Mouse (Mus musculus): ENCODE measurements around the gene Zfp791. TPM values are rescaled to one million over a fixed set of nuclear protein-coding genes. Genes with fewer than 3 reads are reported as not detected.
A peak's percentile ranks its signal among the peaks of the same experiment; 100 is the strongest.

Zfp791 gene
- polyA plus RNA-seq, 1 experiment from 2014 or later = 2.4 TPM

GRCm38 (mm10) chr8:85067982-85068381 is 54.9 kb downstream of the Zfp791 start, which contains the start of gene Gm5741:
Gene Gm5741, minus strand, starts transcription at chr8:85067982.
- no peaks in the 10 kb centered on the region for H3K9me3 ChIP-seq
- no peak within 1 kb of the TSS for H3K4me3 ChIP-seq
- no peaks in the 10 kb centered on the region for H3K27me3 ChIP-seq
- ATAC-seq (ENCODE audit: low FRiP score, low read depth) = no peak
- no peak within 1 kb of the TSS for H3K4me2 ChIP-seq (replicated peaks)
- no peak within 1 kb of the TSS for H3K27ac ChIP-seq (replicated peaks)
- peaks cover 13% of the 10 kb centered on the region for H3K4me1 ChIP-seq
- no peak within 1 kb of the TSS for H3K9ac ChIP-seq (replicated peaks)
- peaks cover 20% of the 10 kb centered on the region for H3K36me3 ChIP-seq

DNA sequence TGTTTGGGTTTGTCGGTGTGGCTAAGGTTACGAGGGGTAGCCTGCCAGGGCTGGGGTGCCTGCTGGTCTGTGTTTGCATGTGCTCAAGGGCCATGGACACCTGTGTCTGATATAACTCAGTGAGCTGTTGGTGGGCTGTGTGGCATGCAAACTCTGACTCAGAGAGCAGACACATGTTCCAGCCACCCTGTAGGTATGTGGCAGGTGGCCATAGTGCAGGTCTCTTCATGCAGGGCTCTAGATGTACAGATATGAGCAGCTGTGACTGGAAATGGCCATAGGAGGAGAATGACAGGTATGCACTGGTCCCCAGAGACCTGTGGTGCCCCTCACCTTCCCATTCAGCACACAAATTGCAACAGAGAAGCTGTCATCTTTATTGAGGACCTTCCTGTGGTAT is 55.7 kb downstream of the Zfp791 start:
- no peak overlapping the region for H3K4me3 ChIP-seq
- H3K9ac ChIP-seq (replicated peaks) = no peak overlapping the region
- H3K27ac ChIP-seq (replicated peaks) = no peak overlapping the region
- H3K9me3 ChIP-seq = no peaks in the 10 kb centered on the region
- H3K4me1 ChIP-seq = peaks cover 5% of the 10 kb centered on the region
- H3K4me2 ChIP-seq (replicated peaks) = no peak overlapping the region
- peaks cover 28% of the 10 kb centered on the region for H3K36me3 ChIP-seq
- no peak for ATAC-seq (ENCODE audit: low FRiP score, low read depth)
- no peaks in the 10 kb centered on the region for H3K27me3 ChIP-seq
- WGBS = 96% methylated on average over 2 of the region's 2 CpGs

- no peak overlapping the region for H3K4me3 ChIP-seq
- peaks cover 18% of the 10 kb centered on the region for H3K4me1 ChIP-seq
- no peak overlapping the region for H3K4me2 ChIP-seq (replicated peaks)
- peaks cover 32% of the 10 kb centered on the region for H3K36me3 ChIP-seq
- no peak for ATAC-seq (ENCODE audit: low FRiP score, low read depth)
- 42% methylated on average over 2 of the region's 2 CpGs for WGBS
- H3K9me3 ChIP-seq = no peaks in the 10 kb centered on the region
- H3K27ac ChIP-seq (replicated peaks) = no peak overlapping the region
- no peak overlapping the region for H3K9ac ChIP-seq (replicated peaks)
- no peaks in the 10 kb centered on the region for H3K27me3 ChIP-seq
Measured at GRCm38 (mm10) chr8:85065213-85065612, 57.7 kb downstream of the Zfp791 start.

DNA sequence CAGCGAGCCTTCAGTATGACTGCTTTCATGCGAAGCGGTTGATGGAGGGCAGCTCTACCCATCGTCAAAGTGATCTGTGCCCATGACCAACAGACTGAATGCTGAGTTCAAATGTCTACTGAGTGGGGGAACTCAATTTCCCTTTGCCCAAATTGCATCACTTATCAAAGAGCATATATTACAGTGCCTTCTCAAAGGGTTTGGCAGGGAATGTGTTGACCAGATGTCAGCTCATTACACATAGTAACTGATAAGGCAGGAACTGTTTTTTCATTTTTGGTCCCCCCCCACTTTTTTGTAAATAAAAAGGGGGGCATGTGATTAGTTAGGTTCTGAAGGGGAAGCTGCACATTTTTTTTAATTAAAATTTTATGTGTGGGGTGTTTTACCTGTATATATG is 60.3 kb downstream of the Zfp791 start:
- peaks cover 18% of the 10 kb centered on the region for H3K4me1 ChIP-seq
- H3K36me3 ChIP-seq = peaks cover 27% of the 10 kb centered on the region
- H3K27me3 ChIP-seq = no peaks in the 10 kb centered on the region
- no peak overlapping the region for H3K9ac ChIP-seq (replicated peaks)
- no peak for ATAC-seq (ENCODE audit: low FRiP score, low read depth)
- no peak overlapping the region for H3K27ac ChIP-seq (replicated peaks)
- no peak overlapping the region for H3K4me3 ChIP-seq
- no peaks in the 10 kb centered on the region for H3K9me3 ChIP-seq
- H3K4me2 ChIP-seq (replicated peaks) = no peak overlapping the region
- 96% methylated on average over 4 of the region's 4 CpGs for WGBS

DNA sequence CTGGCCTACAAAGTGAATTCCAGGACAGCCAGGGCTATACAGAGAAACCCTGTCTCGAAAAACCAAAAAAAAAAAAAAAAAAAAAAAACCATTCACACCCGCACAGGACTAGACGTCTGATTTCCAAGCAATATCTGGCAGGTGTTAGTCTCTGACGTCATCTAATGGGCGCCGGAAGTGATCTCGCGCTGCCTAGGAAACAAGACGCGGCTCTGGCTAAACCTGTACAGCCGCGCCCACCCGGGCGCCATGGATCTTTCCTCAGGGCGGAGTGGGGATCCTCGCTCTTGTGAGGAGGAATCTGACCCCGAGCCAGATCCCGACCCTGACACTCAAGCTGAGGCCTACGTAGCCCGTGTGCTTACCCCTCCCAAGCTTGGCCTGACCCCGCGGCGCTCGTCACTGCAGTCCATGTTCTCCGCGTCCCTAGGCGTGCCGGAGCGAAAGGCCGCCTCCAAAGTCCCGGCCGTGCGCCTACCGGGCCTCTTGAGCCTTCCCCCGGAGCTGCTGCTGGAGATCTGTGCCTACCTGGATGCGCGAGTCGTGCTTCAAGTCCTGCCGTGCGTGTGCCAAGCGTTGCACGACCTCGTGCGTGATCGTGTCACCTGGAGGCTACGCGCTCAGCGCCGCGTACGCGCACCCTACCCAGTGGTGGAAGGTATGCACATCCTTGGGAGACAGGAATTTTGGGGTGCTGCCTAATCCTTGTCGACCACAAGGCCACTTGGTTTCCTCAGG is 62.8 kb downstream of the Zfp791 start, which contains the start of gene Fbxw9:
TSS of gene Fbxw9 (plus strand) at position 177 of the 738 bp plus-strand sequence.
- ATAC-seq (ENCODE audit: low FRiP score, low read depth) = peak; percentile 93
- Histone ChIP-seq H3K4me3 (peak within 1 kb of the TSS; percentile 68), H3K27ac (replicated peaks) (0 out of 2 replicates have a peak within 1 kb of the TSS, but pooled peaks have one; percentile 1), H3K27me3 (no peaks in the 10 kb centered on the region), H3K4me1 (peaks cover 18% of the 10 kb centered on the region), H3K4me2 (replicated peaks) (peak within 1 kb of the TSS; percentile 92), H3K36me3 (peaks cover 30% of the 10 kb centered on the region), H3K9me3 (no peaks in the 10 kb centered on the region), H3K9ac (replicated peaks) (peak within 1 kb of the TSS; percentile 71)
- WGBS = under 1% methylated on average over 53 of the region's 53 CpGs

Small RNA genes within 50 kb of the gene (microRNA-seq; reads per million reads assigned to microRNA genes)
- gene Gm23388 (3.5 reads per million, percentile 12 among the genes with 10 or more reads in this experiment), gene Mir7070 (1.2 reads per million)

Other genes with a start within 250 kb of the Zfp791 start
- gene Gcdh, start 229.2 kb downstream of the Zfp791 start, polyA plus RNA-seq (2016; fragmentation: Nextera tagmentation; extraction: Ambion mirVana) = 33.1 and 33.9 TPM in 2 replicates
- gene Klf1, start 221.2 kb downstream of the Zfp791 start, polyA plus RNA-seq (2016; fragmentation: Nextera tagmentation; extraction: Ambion mirVana) = 4.3 and 4.5 TPM in 2 replicates
- gene Dnase2a, start 214.5 kb downstream of the Zfp791 start, polyA plus RNA-seq (2016; fragmentation: Nextera tagmentation; extraction: Ambion mirVana) = 8.9 and 9.4 TPM in 2 replicates
- gene Mast1, start 185.7 kb downstream of the Zfp791 start, polyA plus RNA-seq (2016; fragmentation: Nextera tagmentation; extraction: Ambion mirVana) = 29.3 and 34.3 TPM in 2 replicates
- gene Rtbdn, start 176.1 kb downstream of the Zfp791 start, polyA plus RNA-seq (2016; fragmentation: Nextera tagmentation; extraction: Ambion mirVana) = 1.3 and 1.7 TPM in 2 replicates
- gene Gm49661, start 153.7 kb downstream of the Zfp791 start, polyA plus RNA-seq (2016; fragmentation: Nextera tagmentation; extraction: Ambion mirVana) = not detected in 2 replicates
- 1,292 and 1,309 TPM in 2 replicates for gene Prdx2, start 153.5 kb downstream of the Zfp791 start, polyA plus RNA-seq (2016; fragmentation: Nextera tagmentation; extraction: Ambion mirVana)
- 91.9 and 98.7 TPM in 2 replicates for gene Rnaseh2a, start 153.3 kb downstream of the Zfp791 start, polyA plus RNA-seq (2016; fragmentation: Nextera tagmentation; extraction: Ambion mirVana)
- gene Junb, start 144.4 kb downstream of the Zfp791 start, polyA plus RNA-seq (2016; fragmentation: Nextera tagmentation; extraction: Ambion mirVana) = 6.0 and 6.5 TPM in 2 replicates
- 17.7 and 18.7 TPM in 2 replicates for gene Hook2, start 132.5 kb downstream of the Zfp791 start, polyA plus RNA-seq (2016; fragmentation: Nextera tagmentation; extraction: Ambion mirVana)
- not detected in 2 replicates for gene Best2, start 108.6 kb downstream of the Zfp791 start, polyA plus RNA-seq (2016; fragmentation: Nextera tagmentation; extraction: Ambion mirVana)
- 137 and 146 TPM in 2 replicates for gene Asna1, start 97.8 kb downstream of the Zfp791 start, polyA plus RNA-seq (2016; fragmentation: Nextera tagmentation; extraction: Ambion mirVana)
- gene Trir, start 96.3 kb downstream of the Zfp791 start, polyA plus RNA-seq (2016; fragmentation: Nextera tagmentation; extraction: Ambion mirVana) = 164 and 178 TPM in 2 replicates
- gene Tnpo2, start 86.2 kb downstream of the Zfp791 start, polyA plus RNA-seq (2016; fragmentation: Nextera tagmentation; extraction: Ambion mirVana) = 42.0 and 45.4 TPM in 2 replicates
- 40.7 and 41.6 TPM in 2 replicates for gene Fbxw9, start 63.0 kb downstream of the Zfp791 start, polyA plus RNA-seq (2016; fragmentation: Nextera tagmentation; extraction: Ambion mirVana)
- gene Gm5741, start 55.1 kb downstream of the Zfp791 start, polyA plus RNA-seq (2016; fragmentation: Nextera tagmentation; extraction: Ambion mirVana) = 0.92 and 0.94 TPM in 2 replicates
- gene Dhps, start 51.3 kb downstream of the Zfp791 start, polyA plus RNA-seq (2016; fragmentation: Nextera tagmentation; extraction: Ambion mirVana) = 74.7 and 74.8 TPM in 2 replicates
- gene Wdr83os, start 42.4 kb downstream of the Zfp791 start, polyA plus RNA-seq (2016; fragmentation: Nextera tagmentation; extraction: Ambion mirVana) = 114 and 119 TPM in 2 replicates
- gene Wdr83, start 41.8 kb downstream of the Zfp791 start, polyA plus RNA-seq (2016; fragmentation: Nextera tagmentation; extraction: Ambion mirVana) = 46.6 and 54.2 TPM in 2 replicates
- gene Man2b1, start 39.8 kb downstream of the Zfp791 start, polyA plus RNA-seq (2016; fragmentation: Nextera tagmentation; extraction: Ambion mirVana) = 19.2 and 20.7 TPM in 2 replicates
- gene Cks1brt, start 28.8 kb upstream of the Zfp791 start, polyA plus RNA-seq (2016; fragmentation: Nextera tagmentation; extraction: Ambion mirVana) = not detected in 2 replicates
- gene Olfr371, start 102.9 kb upstream of the Zfp791 start, polyA plus RNA-seq (2016; fragmentation: Nextera tagmentation; extraction: Ambion mirVana) = not detected in 2 replicates
- gene Orc6, start 176.5 kb upstream of the Zfp791 start, polyA plus RNA-seq (2016; fragmentation: Nextera tagmentation; extraction: Ambion mirVana) = 98.4 and 98.9 TPM in 2 replicates
- gene Vps35, start 176.7 kb upstream of the Zfp791 start, polyA plus RNA-seq (2016; fragmentation: Nextera tagmentation; extraction: Ambion mirVana) = 171 and 180 TPM in 2 replicates

Data from midbrain, embryonic 12.5 days (tissue).